8 mouse cellular contexts compared by ENCODE assay signal in genomic region chr19:35125278-35125677, GRCm38 (mm10).
A peak's percentile ranks its signal among the peaks of the same experiment; 100 is the strongest.
DNase-seq lines count a peak whose midpoint lies in the region; ATAC-seq lines count a peak whose summit lies in the region.

No protein-coding gene starts in this region.

- peak; percentile 74 for DNase-seq in forebrain, embryonic 14.5 days (ENCODE audit: low spot score)
- DNase-seq in midbrain, embryonic 11.5 days (ENCODE audit: low spot score, missing footprints): peak; percentile 86
- no peak for DNase-seq in midbrain, embryonic 10.5 days (ENCODE audit: low spot score)
- peak; percentile 42 for DNase-seq in embryonic facial prominence, embryonic 14.5 days (ENCODE audit: low spot score)
- peak; percentile 65 for DNase-seq in retina, embryonic 14.5 days (ENCODE audit: low spot score)
- DNase-seq in adrenal gland, postnatal 10 days: no peak
- no peak for DNase-seq in adrenal gland, postnatal 4 days (ENCODE audit: low spot score in 2 of 2)

- no peak overlapping the region for H3K4me3 ChIP-seq in forebrain, embryonic 14.5 days (ENCODE audit: low read depth, low read length)
- no peak overlapping the region for H3K4me3 ChIP-seq in forebrain, embryonic 12.5 days (replicated peaks)
- no peak overlapping the region for H3K4me3 ChIP-seq in midbrain, embryonic 11.5 days (ENCODE audit: low read depth, low read length)
- H3K4me3 ChIP-seq in midbrain, embryonic 10.5 days: no peak overlapping the region
- H3K4me3 ChIP-seq in embryonic facial prominence, embryonic 14.5 days (ENCODE audit: low read depth, low read length): no peak overlapping the region

- no peaks in the 10 kb centered on the region for H3K4me1 ChIP-seq in forebrain, embryonic 14.5 days (ENCODE audit: control insufficient read depth, insufficient read depth, low read length)
- H3K4me1 ChIP-seq in forebrain, embryonic 12.5 days: no peaks in the 10 kb centered on the region
- H3K4me1 ChIP-seq in midbrain, embryonic 11.5 days (ENCODE audit: control insufficient read depth, insufficient read depth, low read length): no peaks in the 10 kb centered on the region
- no peaks in the 10 kb centered on the region for H3K4me1 ChIP-seq in midbrain, embryonic 10.5 days
- H3K4me1 ChIP-seq in embryonic facial prominence, embryonic 14.5 days (ENCODE audit: control insufficient read depth, insufficient read depth, low read length): no peaks in the 10 kb centered on the region

- no peaks in the 10 kb centered on the region for H3K27me3 ChIP-seq in forebrain, embryonic 14.5 days (replicated peaks; ENCODE audit: control insufficient read depth, insufficient read depth, low read length)
- H3K27me3 ChIP-seq in forebrain, embryonic 12.5 days: no peaks in the 10 kb centered on the region
- no peaks in the 10 kb centered on the region for H3K27me3 ChIP-seq in midbrain, embryonic 11.5 days (ENCODE audit: control insufficient read depth, insufficient read depth, low read length)
- no peaks in the 10 kb centered on the region for H3K27me3 ChIP-seq in midbrain, embryonic 10.5 days (ENCODE audit: low read depth, poor library complexity, severe bottlenecking)
- H3K27me3 ChIP-seq in embryonic facial prominence, embryonic 14.5 days (replicated peaks; ENCODE audit: control insufficient read depth, insufficient read depth, low read length): no peaks in the 10 kb centered on the region

- no peaks in the 10 kb centered on the region for H3K36me3 ChIP-seq in forebrain, embryonic 14.5 days (ENCODE audit: control insufficient read depth, insufficient read depth, low read length)
- no peaks in the 10 kb centered on the region for H3K36me3 ChIP-seq in forebrain, embryonic 12.5 days (replicated peaks)
- H3K36me3 ChIP-seq in midbrain, embryonic 11.5 days (ENCODE audit: control insufficient read depth, insufficient read depth, low read length): no peaks in the 10 kb centered on the region
- H3K36me3 ChIP-seq in midbrain, embryonic 10.5 days: no peaks in the 10 kb centered on the region
- no peaks in the 10 kb centered on the region for H3K36me3 ChIP-seq in embryonic facial prominence, embryonic 14.5 days (ENCODE audit: control insufficient read depth, insufficient read depth, low read length)

- 22% methylated on average over 4 of the region's 4 CpGs for whole genome bisulfite sequencing in forebrain, embryonic 14.5 days
- WGBS in forebrain, embryonic 12.5 days: 20% methylated on average over 4 of the region's 4 CpGs
- 27% methylated on average over 4 of the region's 4 CpGs for WGBS in midbrain, embryonic 11.5 days
- WGBS in midbrain, embryonic 10.5 days: 38% methylated on average over 4 of the region's 4 CpGs
- WGBS in embryonic facial prominence, embryonic 14.5 days: 13% methylated on average over 4 of the region's 4 CpGs

- no peaks in the 10 kb centered on the region for H3K9me3 ChIP-seq in forebrain, embryonic 14.5 days (replicated peaks; ENCODE audit: control insufficient read depth, low read length)
- H3K9me3 ChIP-seq in forebrain, embryonic 12.5 days: no peaks in the 10 kb centered on the region
- H3K9me3 ChIP-seq in midbrain, embryonic 11.5 days (ENCODE audit: control insufficient read depth, low read length): no peaks in the 10 kb centered on the region
- no peaks in the 10 kb centered on the region for H3K9me3 ChIP-seq in midbrain, embryonic 10.5 days (replicated peaks)
- no peaks in the 10 kb centered on the region for H3K9me3 ChIP-seq in embryonic facial prominence, embryonic 14.5 days (ENCODE audit: control insufficient read depth, low read length)

- peak; percentile 46; the same call in 1 of the 2 replicates for ATAC-seq in forebrain, embryonic 14.5 days
- no peak for ATAC-seq in forebrain, embryonic 12.5 days (ENCODE audit: low FRiP score)
- ATAC-seq in midbrain, embryonic 11.5 days (ENCODE audit: low FRiP score): no peak
- ATAC-seq in embryonic facial prominence, embryonic 14.5 days (ENCODE audit: low read depth): no peak

- H3K27ac ChIP-seq in forebrain, embryonic 14.5 days (ENCODE audit: low read depth, low read length): no peak overlapping the region
- no peak overlapping the region for H3K27ac ChIP-seq in forebrain, embryonic 12.5 days
- no peak overlapping the region for H3K27ac ChIP-seq in midbrain, embryonic 11.5 days (ENCODE audit: low read depth, low read length)
- H3K27ac ChIP-seq in midbrain, embryonic 10.5 days (replicated peaks): no peak overlapping the region
- H3K27ac ChIP-seq in embryonic facial prominence, embryonic 14.5 days (replicated peaks; ENCODE audit: low read depth, low read length): no peak overlapping the region

- H3K4me2 ChIP-seq in forebrain, embryonic 14.5 days (ENCODE audit: low read length): no peak overlapping the region
- no peak overlapping the region for H3K4me2 ChIP-seq in forebrain, embryonic 12.5 days
- H3K4me2 ChIP-seq in midbrain, embryonic 11.5 days: no peak overlapping the region
- no peak overlapping the region for H3K4me2 ChIP-seq in embryonic facial prominence, embryonic 14.5 days (ENCODE audit: low read depth, low read length)

- H3K9ac ChIP-seq in forebrain, embryonic 14.5 days (ENCODE audit: low read length): no peak overlapping the region
- no peak overlapping the region for H3K9ac ChIP-seq in forebrain, embryonic 12.5 days
- H3K9ac ChIP-seq in midbrain, embryonic 11.5 days (ENCODE audit: low read length): no peak overlapping the region
- H3K9ac ChIP-seq in embryonic facial prominence, embryonic 14.5 days (ENCODE audit: low read depth, low read length): no peak overlapping the region

Comparison
In these comparisons a context has a peak if more than half of its experiments do, and no peak if none do; other contexts are left out.
1. DNase-seq: peak in forebrain, embryonic 14.5 days (single experiment), midbrain, embryonic 11.5 days (single experiment), embryonic facial prominence, embryonic 14.5 days (single experiment) and retina, embryonic 14.5 days (single experiment); none in midbrain, embryonic 10.5 days (single experiment), adrenal gland, postnatal 10 days (single experiment) and adrenal gland, postnatal 4 days (0 of 2).